Mouse (Mus musculus) stomach, postnatal 0 days (tissue): ENCODE data around the gene Phactr1.

ENCODE experiments used
- CTCF ChIP-seq: IDR thresholded peaks from 2 replicates; pipeline ENCODE4 v1.5.1; 2016; ENCODE audit warnings: antibody characterized with exemption, low read depth, mild to moderate bottlenecking, moderate library complexity
- EP300 ChIP-seq: optimal IDR thresholded peaks from 2 replicates; pipeline ENCODE3; 2016; ENCODE audit warnings: antibody characterized with exemption

GRCm38 (mm10) chr13:43112280-43112679 lies 431.9 kb downstream of the Phactr1 start:
- TF ChIP-seq CTCF (no peak), EP300 (no peak)
